Mouse (Mus musculus) spleen, postnatal 4 days (tissue): ENCODE data around the gene Skp1a.

Source experiments
- DNase-seq, 2 experiments: peaks; one replicate each; pipeline ENCODE4 v3.0.0; 2022; ENCODE audit warnings: low spot score in 2 of 2

Skp1a gene

GRCm38 (mm10) chr11:52277433-52278150 is 45.8 kb downstream of the Skp1a start:
- no peak for DNase-seq

- DNase-seq, result no peak
These were observed 46.4 kb downstream of the Skp1a start for GRCm38 (mm10) chr11:52278164-52278563.

DNA sequence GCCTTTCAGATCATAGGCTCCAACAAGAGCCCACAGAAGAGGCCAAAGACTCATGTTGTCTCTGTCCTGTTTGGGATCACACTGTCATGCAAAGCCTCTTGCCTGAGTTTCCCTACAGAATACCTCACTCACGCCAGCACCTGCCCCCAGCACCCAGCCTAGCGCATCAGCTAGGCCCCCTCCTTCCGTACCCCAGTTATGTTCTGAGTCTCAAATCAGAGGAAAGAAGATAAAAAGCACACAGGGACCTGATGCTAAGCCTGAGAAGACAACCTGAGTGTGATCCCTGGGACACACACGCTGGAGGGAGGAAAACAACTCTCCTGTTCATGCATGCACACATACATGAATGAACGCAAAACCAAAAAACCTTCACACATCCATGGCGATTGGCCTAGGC is 47.2 kb downstream of the Skp1a start:
- DNase-seq, result no peak

GRCm38 (mm10) chr11:52279611-52280145 is 47.9 kb downstream of the Skp1a start:
- no peak for DNase-seq

- DNase-seq, result no peak
These were observed 49.0 kb downstream of the Skp1a start for GRCm38 (mm10) chr11:52280566-52281455.

- peak in 1 of 2 experiments; percentile 61 for DNase-seq
These were observed 50.0 kb downstream of the Skp1a start for GRCm38 (mm10) chr11:52281568-52282328.

- DNase-seq, result peak in 1 of 2 experiments; percentile 61
These were observed 50.6 kb downstream of the Skp1a start for GRCm38 (mm10) chr11:52282420-52282773.

DNA sequence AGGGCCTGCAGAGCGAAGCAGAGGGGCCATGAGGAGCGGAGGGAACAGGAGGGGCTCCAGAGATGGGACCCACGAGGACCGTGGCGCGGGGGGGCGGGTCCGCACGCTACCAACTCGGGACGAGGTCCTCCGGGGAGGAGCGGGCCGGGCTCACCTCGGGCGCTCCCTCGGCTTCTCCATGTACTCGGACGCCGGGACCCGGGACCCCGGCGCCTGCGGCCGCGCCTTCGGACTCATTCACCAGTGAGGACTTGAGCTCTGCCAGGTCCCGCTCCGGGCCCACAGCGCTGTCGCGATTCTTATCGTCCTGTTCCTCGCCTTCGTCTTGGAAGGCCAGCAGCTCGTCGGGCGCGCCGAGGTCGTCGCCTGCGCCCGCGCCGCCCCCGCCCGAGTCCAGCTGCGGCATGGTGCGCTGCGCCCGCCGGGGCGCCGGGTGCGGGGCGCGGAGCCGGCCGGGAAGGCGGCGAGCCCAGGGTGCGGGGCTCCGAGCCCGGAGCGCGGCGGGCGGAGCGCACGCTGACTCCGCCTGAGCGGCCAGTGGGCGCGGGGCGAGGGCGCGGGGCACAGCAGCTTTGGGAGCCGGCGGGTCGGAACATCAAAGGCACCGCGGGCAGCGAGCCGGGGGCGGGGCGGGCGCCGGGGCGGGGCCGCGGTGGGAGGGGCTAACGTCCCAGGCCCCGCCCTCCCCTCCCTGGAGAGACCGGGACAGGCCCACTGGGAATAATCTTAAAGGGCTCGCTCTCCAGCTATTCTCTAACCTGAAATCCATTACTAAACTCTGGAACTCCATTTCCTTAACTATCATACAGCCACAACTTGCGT is 51.2 kb downstream of the Skp1a start, which contains the start of gene Tcf7:
Tcf7 (minus strand) TSS at position 241 of the 822 bp plus-strand sequence.
- peak in 1 of 2 experiments; percentile 69 for DNase-seq

DNA sequence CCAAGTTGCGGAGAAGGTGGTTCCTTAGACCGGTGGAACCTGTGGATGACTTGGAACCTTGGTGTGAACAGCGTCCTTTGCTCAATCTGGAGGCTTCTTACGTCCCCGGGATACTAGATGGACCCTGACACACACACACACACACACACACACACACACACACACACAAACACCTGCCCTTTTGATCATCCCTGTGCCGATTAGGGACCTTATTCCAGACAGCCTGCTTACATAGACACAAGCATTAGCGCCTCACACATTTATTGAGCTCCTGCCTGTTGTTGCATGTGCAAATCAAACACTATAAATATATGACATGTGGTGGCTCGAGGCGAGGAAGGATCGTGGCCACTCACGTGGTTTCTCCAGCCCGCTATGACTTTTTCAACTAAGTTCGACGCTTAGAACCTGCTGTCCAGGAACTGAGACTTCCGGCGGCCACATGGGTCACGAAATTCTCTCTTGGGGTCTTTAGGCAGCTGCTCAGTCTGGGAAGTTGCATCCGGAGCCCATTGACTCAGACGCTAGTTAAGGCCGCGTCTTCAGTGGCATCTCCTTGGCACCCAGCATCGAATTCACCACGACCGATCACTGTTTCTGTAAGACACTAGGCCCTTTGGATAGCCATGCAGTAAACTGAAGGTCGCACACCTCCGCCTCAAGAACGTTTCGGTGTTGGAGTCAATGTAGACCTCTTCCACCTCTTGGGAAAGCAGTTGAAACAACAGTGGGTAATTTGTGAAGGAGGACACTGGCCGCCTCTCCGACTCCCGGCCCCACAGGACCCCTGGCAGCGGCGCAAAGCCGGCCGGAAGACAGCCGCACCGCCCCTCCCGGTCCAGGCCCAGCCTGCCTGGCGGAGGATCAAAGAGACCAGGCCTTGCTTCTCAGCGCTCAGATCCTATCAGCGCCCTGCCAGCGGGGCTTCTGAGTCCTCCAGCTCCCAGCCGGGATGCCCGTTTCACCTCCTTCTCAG is 52.1 kb downstream of the Skp1a start:
- DNase-seq, result no peak

DNA sequence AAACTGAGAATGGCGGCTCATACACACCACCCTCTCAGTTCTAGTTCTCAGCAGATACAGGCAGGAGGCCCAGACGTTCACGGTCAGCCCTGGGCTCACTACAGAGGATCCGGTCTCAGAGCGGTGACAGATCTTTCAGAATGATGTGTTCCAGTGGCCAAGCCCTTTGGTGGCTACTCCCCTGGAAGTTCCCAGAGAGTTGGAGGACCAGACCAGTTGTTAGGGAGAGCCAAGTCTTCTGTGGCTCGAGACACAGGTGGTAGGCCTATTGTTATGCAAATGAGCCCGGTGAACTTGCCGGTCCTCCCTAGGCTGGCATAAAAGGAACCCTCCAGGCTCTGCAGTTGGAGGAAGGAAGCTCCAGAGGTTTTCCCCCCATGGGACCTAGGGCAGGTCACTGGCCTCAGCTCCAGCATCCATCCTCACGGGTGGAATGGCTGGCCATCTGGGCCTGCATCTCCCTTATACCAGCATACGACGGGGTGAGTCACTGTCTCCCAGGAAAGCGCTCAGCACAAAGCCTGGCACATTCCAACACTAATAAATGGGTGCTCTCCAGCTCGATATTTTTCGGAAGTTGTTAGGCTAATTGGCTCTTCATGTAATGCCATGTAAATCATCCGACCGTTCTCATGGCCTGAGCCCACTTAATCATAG is 54.6 kb downstream of the Skp1a start:
- DNase-seq, result no peak

- no peak for DNase-seq
These were observed 55.1 kb downstream of the Skp1a start for GRCm38 (mm10) chr11:52286958-52287305.

- no peak for DNase-seq
These were observed 60.6 kb downstream of the Skp1a start for GRCm38 (mm10) chr11:52292346-52292745.

DNA sequence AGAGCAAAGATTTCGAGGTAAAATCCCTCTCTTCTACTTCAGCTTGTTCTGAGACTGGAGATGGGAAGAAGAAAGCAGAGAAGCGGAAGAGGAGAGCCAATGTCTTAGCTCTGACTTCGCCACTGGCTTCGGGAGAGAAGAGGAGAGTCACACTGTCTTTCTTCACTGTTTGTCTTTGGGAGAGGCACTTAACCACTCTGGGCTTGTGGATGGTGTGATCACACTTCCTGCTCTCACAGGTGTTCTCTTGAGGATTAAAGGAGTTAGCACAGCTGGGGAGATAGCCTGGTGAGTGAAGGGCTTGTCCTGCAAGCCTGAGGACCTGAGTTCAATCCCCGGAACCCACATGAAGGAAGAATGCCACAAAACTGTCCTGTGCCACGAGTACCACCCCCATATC is 61.1 kb downstream of the Skp1a start:
- no peak for DNase-seq

DNA sequence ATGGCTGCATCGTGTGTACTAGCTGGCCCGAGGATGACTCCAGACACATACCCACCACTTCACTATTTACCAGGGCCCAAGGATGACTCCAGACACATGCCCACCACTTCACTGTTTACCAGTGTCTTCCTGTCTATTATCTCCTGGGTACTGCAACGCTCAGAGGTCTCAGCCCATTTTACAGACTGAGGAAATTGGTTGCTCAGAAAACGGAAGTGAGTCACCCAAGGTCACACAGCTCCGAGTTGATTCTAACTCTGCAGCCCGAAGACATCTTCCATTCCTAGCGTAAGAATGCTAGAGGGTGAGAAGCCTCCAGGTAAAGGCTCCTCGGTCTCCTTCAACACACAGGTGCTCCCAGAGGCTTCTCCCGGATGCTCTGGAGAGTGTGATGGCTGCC is 62.3 kb downstream of the Skp1a start:
- DNase-seq, result no peak
